Mouse (Mus musculus) forebrain, embryonic 12.5 days (tissue): ENCODE data around the gene Pef1. TPM values are rescaled to one million over a fixed set of nuclear protein-coding genes. Genes with fewer than 3 reads are reported as not detected.

Experiments
- ATAC-seq: fragments of 200-750 bp; cut with Nextera tagmentation; 2 replicates; pipeline ENCODE4 v1.8.0; 2017; ENCODE audit warnings: moderate TSS enrichment; ENCODE audit not compliant: low FRiP score
- H3K27ac ChIP-seq: fragments of 300-500 bp; sonication (generic); 2 replicates; pipeline ENCODE4 v1.5.1; 2016; ENCODE audit warnings: mild to moderate bottlenecking
- H3K27me3 ChIP-seq: fragments of 300-500 bp; sonication (generic); 2 replicates; pipeline ENCODE4 v1.6.1; 2016; ENCODE audit warnings: mild to moderate bottlenecking
- H3K36me3 ChIP-seq: fragments of 300-500 bp; sonication (generic); replicated peaks from 2 replicates; pipeline ENCODE4 v1.6.1; 2016; ENCODE audit warnings: mild to moderate bottlenecking
- H3K4me1 ChIP-seq: fragments of 300-500 bp; sonication (generic); 2 replicates; pipeline ENCODE4 v1.6.1; 2016
- H3K4me2 ChIP-seq: fragments of 300-500 bp; sonication (generic); 2 replicates; pipeline ENCODE4 v1.6.1; 2016; ENCODE audit warnings: mild to moderate bottlenecking, moderate library complexity
- H3K4me3 ChIP-seq: fragments of 300-500 bp; sonication (generic); replicated peaks from 2 replicates; pipeline ENCODE4 v1.5.1; 2016; ENCODE audit warnings: mild to moderate bottlenecking
- H3K9ac ChIP-seq: fragments of 300-500 bp; sonication (generic); 2 replicates; pipeline ENCODE4 v1.6.1; 2016; ENCODE audit warnings: mild to moderate bottlenecking
- H3K9me3 ChIP-seq: fragments of 300-500 bp; sonication (generic); 2 replicates; pipeline ENCODE4 v1.6.1; 2016
- WGBS: fragments of 180-500 bp; shearing (Covaris S2); methylation state at CpG from one replicate; pipeline ENCODE4 v1.1.7; 2016; 5-methylcytosine and 5-hydroxymethylcytosine counted together
- polyA plus RNA-seq: library from polyadenylated mRNA; unstranded; fragments of >200 nt; fragmentation: Nextera tagmentation; extraction: Ambion mirVana; gene quantifications from 2 replicates; pipeline ENCODE4 v1.2.1, GENCODE M21; 2016

The Pef1 gene
- 60.4 and 61.4 TPM in 2 replicates for polyA plus RNA-seq

- WGBS = 3% methylated on average over 6 of the region's 6 CpGs
- no peak within 1 kb of the TSS for H3K4me3 ChIP-seq
- H3K9ac ChIP-seq = no peak within 1 kb of the TSS
- peaks cover 17% of the 10 kb centered on the region for H3K4me1 ChIP-seq
- no peaks in the 10 kb centered on the region for H3K9me3 ChIP-seq
- no peak within 1 kb of the TSS for H3K4me2 ChIP-seq
- no peak for ATAC-seq
- H3K27me3 ChIP-seq = peaks cover 38% of the 10 kb centered on the region
- peak within 1 kb of the TSS; percentile 31; the same call in 1 of the 2 replicates for H3K27ac ChIP-seq
- H3K36me3 ChIP-seq = no peaks in the 10 kb centered on the region
Observed at GRCm38 (mm10) chr4:130102111-130102651, at the start of gene Pef1. TSS of gene Pef1 (plus strand) at chr4:130102558.

- Histone ChIP-seq H3K9ac (no peak overlapping the region), H3K27ac (no peak overlapping the region), H3K9me3 (no peaks in the 10 kb centered on the region), H3K36me3 (no peaks in the 10 kb centered on the region), H3K4me1 (peaks cover 33% of the 10 kb centered on the region), H3K4me2 (no peak overlapping the region), H3K27me3 (peaks cover 31% of the 10 kb centered on the region), H3K4me3 (no peak overlapping the region)
- WGBS = 91% methylated on average over 9 of the region's 9 CpGs
- no peak for ATAC-seq
Observed at GRCm38 (mm10) chr4:130053111-130053510, 49.2 kb upstream of the Pef1 start.

GRCm38 (mm10) chr4:130054727-130055126, 47.6 kb upstream of the Pef1 start:
- Histone ChIP-seq H3K27ac (no peak overlapping the region), H3K9me3 (no peaks in the 10 kb centered on the region), H3K4me1 (peaks cover 31% of the 10 kb centered on the region), H3K27me3 (peaks cover 16% of the 10 kb centered on the region), H3K9ac (no peak overlapping the region), H3K36me3 (no peaks in the 10 kb centered on the region), H3K4me2 (no peak overlapping the region), H3K4me3 (no peak overlapping the region)
- no peak for ATAC-seq
- 25% methylated on average over 1 of the region's 1 CpGs for WGBS

GRCm38 (mm10) chr4:130055160-130056010, 47.0 kb upstream of the Pef1 start:
- Histone ChIP-seq H3K9ac (no peak overlapping the region), H3K27ac (0 out of 2 replicates have a peak overlapping the region, but pooled peaks have one; percentile 56), H3K4me2 (no peak overlapping the region), H3K9me3 (no peaks in the 10 kb centered on the region), H3K4me1 (peaks cover 26% of the 10 kb centered on the region), H3K4me3 (no peak overlapping the region), H3K27me3 (peaks cover 11% of the 10 kb centered on the region), H3K36me3 (no peaks in the 10 kb centered on the region)
- WGBS = 76% methylated on average over 14 of the region's 14 CpGs
- ATAC-seq = no peak

- H3K36me3 ChIP-seq = no peaks in the 10 kb centered on the region
- H3K27me3 ChIP-seq = peaks cover 8% of the 10 kb centered on the region; the same call in 1 of the 2 replicates
- no peak overlapping the region for H3K4me3 ChIP-seq
- 36% methylated on average over 3 of the region's 3 CpGs for WGBS
- H3K9ac ChIP-seq = no peak overlapping the region
- H3K27ac ChIP-seq = peak overlapping the region; percentile 56; the same call in 1 of the 2 replicates
- no peak for ATAC-seq
- peaks cover 22% of the 10 kb centered on the region for H3K4me1 ChIP-seq
- no peaks in the 10 kb centered on the region for H3K9me3 ChIP-seq
- H3K4me2 ChIP-seq = no peak overlapping the region
Observed at GRCm38 (mm10) chr4:130056011-130056322, 46.4 kb upstream of the Pef1 start.

DNA sequence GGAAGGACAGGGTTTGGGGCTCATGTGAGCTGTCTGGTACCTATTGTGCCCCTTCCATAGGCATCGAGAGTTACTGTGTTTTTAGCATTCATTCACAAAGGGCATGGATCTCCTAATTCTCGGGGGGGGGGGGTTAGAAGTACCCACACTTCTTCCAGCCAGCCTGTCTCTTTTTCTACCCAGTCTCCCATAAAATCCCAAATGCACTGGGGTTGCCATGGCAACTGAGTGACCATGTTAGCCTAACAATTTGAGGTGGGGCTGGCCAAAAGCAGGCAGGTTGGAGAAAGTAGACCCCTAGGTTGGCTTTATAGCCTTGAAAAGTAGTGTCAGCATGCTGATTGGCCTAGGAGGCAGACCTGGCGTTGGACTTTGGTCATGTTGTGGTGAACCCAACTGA, 45.9 kb upstream of the Pef1 start:
- no peak overlapping the region for H3K4me2 ChIP-seq
- 41% methylated on average over 3 of the region's 3 CpGs for WGBS

GRCm38 (mm10) chr4:130060937-130061336, 41.4 kb upstream of the Pef1 start:
- H3K4me1 ChIP-seq = peaks cover 11% of the 10 kb centered on the region
- no peak for ATAC-seq
- no peaks in the 10 kb centered on the region for H3K36me3 ChIP-seq
- no peak overlapping the region for H3K27ac ChIP-seq
- H3K4me3 ChIP-seq = no peak overlapping the region
- H3K27me3 ChIP-seq = peaks cover 7% of the 10 kb centered on the region; the same call in 1 of the 2 replicates
- H3K9me3 ChIP-seq = no peaks in the 10 kb centered on the region
- no peak overlapping the region for H3K4me2 ChIP-seq
- H3K9ac ChIP-seq = no peak overlapping the region

More for the DNA sequence above, 45.9 kb upstream of the Pef1 start:
- Histone ChIP-seq H3K36me3 (no peaks in the 10 kb centered on the region), H3K4me3 (no peak overlapping the region), H3K4me1 (peaks cover 22% of the 10 kb centered on the region), H3K9ac (no peak overlapping the region), H3K27me3 (peaks cover 8% of the 10 kb centered on the region; the same call in 1 of the 2 replicates), H3K9me3 (no peaks in the 10 kb centered on the region), H3K27ac (peak overlapping the region; percentile 56; the same call in 1 of the 2 replicates)
- ATAC-seq = no peak

GRCm38 (mm10) chr4:130063191-130063590, 39.2 kb upstream of the Pef1 start:
- no peak overlapping the region for H3K9ac ChIP-seq
- H3K9me3 ChIP-seq = no peaks in the 10 kb centered on the region
- no peaks in the 10 kb centered on the region; the same call in 1 of the 2 replicates for H3K4me1 ChIP-seq
- no peak for ATAC-seq
- peaks cover 3% of the 10 kb centered on the region; the same call in 1 of the 2 replicates for H3K27me3 ChIP-seq
- no peak overlapping the region for H3K4me3 ChIP-seq
- no peaks in the 10 kb centered on the region for H3K36me3 ChIP-seq
- H3K4me2 ChIP-seq = no peak overlapping the region
- 82% methylated on average over 7 of the region's 7 CpGs for WGBS
- no peak overlapping the region for H3K27ac ChIP-seq

- no peaks in the 10 kb centered on the region for H3K36me3 ChIP-seq
- WGBS = 12% methylated on average over 8 of the region's 8 CpGs
Observed at GRCm38 (mm10) chr4:130066816-130067215, 35.5 kb upstream of the Pef1 start.

GRCm38 (mm10) chr4:130070523-130070922, 31.8 kb upstream of the Pef1 start:
- H3K27ac ChIP-seq = no peak overlapping the region
- no peak overlapping the region for H3K4me2 ChIP-seq
- H3K27me3 ChIP-seq = peaks cover 7% of the 10 kb centered on the region
- no peak overlapping the region for H3K4me3 ChIP-seq
- H3K9me3 ChIP-seq = no peaks in the 10 kb centered on the region
- H3K9ac ChIP-seq = no peak overlapping the region
- no peak for ATAC-seq
- 74% methylated on average over 3 of the region's 3 CpGs for WGBS
- H3K36me3 ChIP-seq = no peaks in the 10 kb centered on the region
- no peaks in the 10 kb centered on the region; the same call in 1 of the 2 replicates for H3K4me1 ChIP-seq

More at GRCm38 (mm10) chr4:130066816-130067215, 35.5 kb upstream of the Pef1 start:
- no peak overlapping the region for H3K4me2 ChIP-seq
- H3K9me3 ChIP-seq = no peaks in the 10 kb centered on the region
- no peaks in the 10 kb centered on the region; the same call in 1 of the 2 replicates for H3K4me1 ChIP-seq
- ATAC-seq = no peak
- no peak overlapping the region for H3K9ac ChIP-seq
- no peaks in the 10 kb centered on the region for H3K27me3 ChIP-seq
- no peak overlapping the region for H3K27ac ChIP-seq
- H3K4me3 ChIP-seq = no peak overlapping the region

DNA sequence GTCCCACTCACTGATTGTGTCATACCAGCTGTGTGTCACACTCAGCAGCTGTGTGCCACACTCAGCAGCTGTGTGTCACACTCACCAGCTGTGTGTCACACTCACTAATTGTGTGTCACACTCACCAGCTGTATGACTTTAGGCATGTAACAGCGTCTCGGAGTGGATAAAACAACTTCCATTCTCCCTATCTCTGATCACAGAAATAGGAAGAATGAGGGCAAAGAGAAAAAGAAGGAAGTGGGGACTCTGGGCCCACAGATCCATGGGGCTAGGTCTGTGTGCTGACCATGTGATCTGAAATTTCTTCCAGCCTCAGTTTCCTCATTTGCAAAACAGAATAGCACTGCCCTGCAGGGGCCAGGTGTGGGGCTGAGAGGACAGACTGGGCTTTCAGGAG, 30.6 kb upstream of the Pef1 start:
- Histone ChIP-seq H3K27ac (no peak overlapping the region), H3K27me3 (peaks cover 14% of the 10 kb centered on the region), H3K4me3 (no peak overlapping the region), H3K4me2 (no peak overlapping the region), H3K4me1 (peaks cover 4% of the 10 kb centered on the region), H3K36me3 (no peaks in the 10 kb centered on the region), H3K9ac (no peak overlapping the region), H3K9me3 (no peaks in the 10 kb centered on the region)
- 93% methylated on average over 2 of the region's 2 CpGs for WGBS
- ATAC-seq = no peak

GRCm38 (mm10) chr4:130073367-130073766, 29.0 kb upstream of the Pef1 start:
- Histone ChIP-seq H3K9ac (no peak overlapping the region), H3K4me1 (peaks cover 9% of the 10 kb centered on the region), H3K27me3 (peaks cover 28% of the 10 kb centered on the region), H3K4me2 (no peak overlapping the region), H3K36me3 (no peaks in the 10 kb centered on the region), H3K27ac (no peak overlapping the region), H3K9me3 (no peaks in the 10 kb centered on the region), H3K4me3 (no peak overlapping the region)
- WGBS = 87% methylated on average over 4 of the region's 4 CpGs
- ATAC-seq = no peak
